Mouse (Mus musculus): Measurements from ENCODE around the gene Gm9837.

Gm9837 gene

DNA sequence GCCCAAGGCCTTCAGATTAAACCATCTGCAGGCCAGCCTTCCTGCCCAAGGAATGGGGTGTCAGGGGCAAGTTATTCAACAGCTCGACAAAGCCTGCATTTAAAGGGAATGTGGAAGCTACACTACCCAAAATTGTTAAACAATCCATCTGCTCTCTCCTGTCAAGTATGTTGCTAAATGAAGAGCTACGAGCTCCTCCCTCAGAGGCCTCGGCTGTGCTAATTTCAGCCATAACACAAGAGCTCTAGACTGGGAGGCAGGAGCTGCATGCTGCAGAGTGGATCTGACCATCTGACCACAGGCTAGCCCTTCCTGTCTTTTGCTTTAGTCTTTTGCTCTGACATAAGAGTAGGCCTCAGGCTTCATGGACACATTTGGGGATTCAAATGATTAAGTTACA, 45.0 kb downstream of the Gm9837 start:
- DNase-seq, result no peak

DNA sequence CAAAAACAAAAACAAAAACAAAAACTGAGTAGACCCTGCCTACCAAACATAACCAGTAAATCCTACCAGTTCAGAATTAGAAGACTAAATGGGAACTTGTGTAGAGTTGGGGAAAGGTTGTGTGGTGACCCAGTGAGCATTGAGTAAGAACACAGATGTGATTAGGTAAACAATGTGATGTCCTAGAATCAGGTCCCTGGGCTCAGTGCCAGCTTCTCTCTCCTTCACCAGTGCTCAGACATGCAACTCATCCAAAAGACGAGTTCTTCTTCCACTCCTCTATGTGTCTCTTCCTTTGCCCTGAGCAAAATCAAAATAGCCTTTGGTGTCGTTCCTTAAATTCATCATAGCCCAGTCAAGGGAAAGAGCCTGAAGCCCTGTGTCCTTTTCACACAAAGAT, 45.5 kb downstream of the Gm9837 start:
- DNase-seq, result no peak

DNA sequence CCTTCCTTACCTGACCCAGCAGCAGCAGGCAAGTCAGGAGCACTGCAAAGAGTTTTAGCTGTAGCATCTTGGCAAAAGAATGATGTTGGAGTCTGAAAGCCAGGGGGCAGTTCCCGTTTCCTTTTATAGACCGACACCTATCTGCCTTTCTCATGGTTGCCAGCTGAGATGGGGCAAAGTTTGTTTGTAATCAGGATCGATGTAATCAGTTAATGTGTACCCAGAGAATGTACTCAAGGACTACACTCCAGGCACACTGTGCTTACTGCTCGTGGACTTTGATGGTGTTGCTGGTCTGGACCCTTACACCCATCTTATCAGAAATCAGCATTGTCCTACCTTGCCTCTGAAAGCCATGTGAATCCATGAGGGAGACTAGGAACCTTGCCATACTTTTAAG, 47.2 kb downstream of the Gm9837 start, which contains the start of gene Leap2:
Gene Leap2 (minus strand): TSS at position 135 of the 400 bp plus-strand sequence.
- DNase-seq, result no peak

Data from B cell, adult 2 months (primary cell).